Mouse (Mus musculus) T-helper 1 cell (primary cell): ENCODE results near the gene BC035947.

Experiments
- in situ Hi-C: fragments of 300-600 bp; cut with MboI, MseI; formaldehyde crosslinking; loops from one replicate; pipeline ENCODE4 v1.15.1; 2025; ENCODE audit warnings: high pct_unique_total_duplicates

BC035947 gene

DNA sequence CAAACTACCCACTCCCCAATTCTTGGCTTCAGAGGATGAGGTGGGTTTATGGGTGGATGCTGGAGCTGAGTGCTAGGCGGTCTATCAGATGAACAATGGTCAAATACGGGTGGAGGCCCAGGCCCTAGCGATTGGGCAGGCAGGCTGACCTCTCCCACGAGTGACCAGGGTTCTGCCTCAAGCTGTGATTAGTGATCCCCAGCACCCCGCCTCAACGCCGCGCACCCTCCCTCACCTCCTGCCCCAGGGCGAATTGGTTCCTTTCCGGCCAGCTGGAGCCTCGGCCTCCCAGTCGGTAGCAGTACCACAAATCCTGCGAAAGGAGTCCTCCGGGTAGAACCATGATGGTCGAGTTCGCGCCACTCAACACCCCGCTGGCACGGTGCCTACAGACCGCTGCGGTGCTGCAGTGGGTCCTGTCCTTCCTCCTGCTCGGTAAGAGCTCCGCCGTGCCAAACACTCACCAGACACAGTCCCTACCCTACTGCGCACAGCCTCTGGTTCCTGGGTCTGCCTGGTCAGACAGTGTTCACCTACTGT, at the start of gene BC035947:
TSS of gene BC035947 (minus strand) at position 538 of the 540 bp plus-strand sequence.
- in situ Hi-C loops, result no loop called here

DNA sequence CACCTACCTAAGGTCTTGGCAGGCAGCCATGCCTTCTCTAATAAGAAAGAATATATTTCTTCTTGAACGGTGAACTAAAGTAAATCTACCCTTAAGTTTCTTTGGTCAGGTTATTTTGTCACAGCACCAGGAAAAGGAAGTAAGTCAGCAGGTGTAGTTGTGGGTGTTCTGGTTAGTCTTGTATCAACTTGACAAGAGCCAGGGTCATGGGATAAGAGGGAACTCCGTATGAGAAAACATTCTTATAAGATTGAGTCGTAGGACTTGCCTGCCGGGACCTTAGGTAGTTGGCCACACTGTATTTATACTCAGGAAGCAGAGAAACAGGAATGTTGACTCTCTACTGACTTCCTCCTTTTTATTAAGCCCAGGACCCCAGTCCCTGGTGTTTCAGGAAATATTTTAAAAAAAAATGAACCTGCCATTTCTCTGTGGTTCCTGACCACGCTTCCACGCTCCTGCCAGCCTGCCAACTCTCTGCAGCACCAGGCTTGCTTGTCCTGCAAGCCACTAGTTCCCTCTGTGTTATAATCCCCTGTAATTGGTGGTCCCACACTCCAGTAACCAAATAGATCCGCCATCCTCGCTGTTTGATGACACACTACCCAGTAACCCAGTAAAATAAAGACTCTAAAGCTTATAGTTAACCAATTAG, 42.2 kb upstream of the BC035947 start:
- in situ Hi-C loops, result no loop called here

DNA sequence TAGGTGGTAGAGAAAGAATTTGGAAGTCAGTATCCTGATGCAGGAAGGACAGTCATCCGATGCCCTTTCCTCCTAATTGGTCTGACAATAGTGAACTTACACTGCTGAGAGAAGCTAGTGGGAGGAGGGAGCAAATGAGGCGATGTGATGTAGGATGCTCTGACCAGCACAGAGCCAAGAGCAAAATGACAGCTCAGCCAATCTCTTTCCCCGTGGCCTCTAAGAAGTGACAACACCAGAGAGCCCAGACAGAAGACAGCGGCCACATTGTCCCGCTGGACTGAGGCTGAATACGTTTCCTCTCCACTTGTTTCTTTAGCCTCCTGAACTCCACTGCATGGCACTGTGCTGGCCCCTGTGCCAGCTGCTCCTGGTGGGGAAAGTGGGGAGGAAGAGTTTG, 37.0 kb upstream of the BC035947 start:
- in situ Hi-C loops, result loop anchor here (10.0 kb wide), 1 partner anchor 1056 kb away; no protein-coding TSS in a partner anchor

DNA sequence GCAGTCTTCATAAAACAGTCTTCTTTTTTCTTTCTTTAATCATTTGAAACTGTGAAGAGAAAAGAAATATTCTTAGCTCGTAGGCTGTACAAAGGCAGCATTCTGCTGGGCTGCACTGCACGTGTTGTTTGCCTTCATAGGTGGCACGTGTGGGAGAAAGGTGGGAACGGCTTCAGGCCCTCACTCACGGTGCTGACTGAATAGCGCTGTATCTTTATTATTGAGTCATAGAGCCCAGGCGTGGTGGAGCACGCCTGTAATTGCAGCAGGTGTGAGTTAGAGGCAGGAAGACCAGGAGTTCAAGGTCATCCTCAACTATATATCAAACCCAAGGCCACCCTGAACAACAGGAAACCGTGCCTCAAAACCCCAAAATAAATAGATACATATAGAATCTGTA, 34.3 kb upstream of the BC035947 start:
- in situ Hi-C loops, result loop anchor here (10.0 kb wide), 1 partner anchor 1059 kb away; no protein-coding TSS in a partner anchor

DNA sequence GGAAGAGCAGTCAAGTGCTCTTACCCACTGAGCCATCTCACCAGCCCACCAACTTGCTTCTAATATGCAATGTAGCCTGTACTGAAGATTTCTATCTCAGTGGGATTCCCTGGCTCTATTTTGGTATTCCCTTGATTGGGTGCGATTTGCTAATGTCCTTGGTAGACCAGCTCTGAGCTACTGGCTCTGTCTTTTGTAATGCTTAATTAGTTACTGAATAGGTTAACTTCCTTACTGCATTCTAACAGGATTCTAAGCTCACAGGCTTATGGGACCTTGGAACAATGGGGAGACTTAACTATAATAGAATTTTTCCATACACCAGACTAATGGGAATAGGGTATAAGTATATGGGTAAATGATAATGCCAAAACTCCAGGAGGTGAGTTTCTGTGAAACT, 31.7 kb upstream of the BC035947 start:
- in situ Hi-C loops, result loop anchor here (10.0 kb wide), 1 partner anchor 1061 kb away; no protein-coding TSS in a partner anchor

DNA sequence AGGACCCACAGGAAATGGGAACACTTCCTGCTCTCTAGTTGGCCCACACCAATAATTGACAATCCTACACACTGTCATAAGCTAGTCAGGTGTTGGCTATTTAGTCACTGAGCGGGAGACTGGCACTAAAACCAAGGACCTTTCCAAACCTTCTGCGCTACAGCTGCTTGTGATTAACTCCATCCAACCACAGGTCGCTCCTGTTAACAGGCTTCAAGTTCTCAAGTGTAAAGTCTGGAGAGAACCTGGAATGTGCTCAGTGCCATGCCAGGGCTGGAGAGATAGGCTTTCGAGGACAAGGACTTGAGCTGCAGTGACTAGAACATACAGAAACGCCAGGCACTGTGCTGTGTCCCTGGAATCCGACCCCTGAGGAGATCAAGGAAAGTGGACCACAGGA, 27.2 kb upstream of the BC035947 start:
- in situ Hi-C loops, result loop anchor here (5.0 kb wide), 1 partner anchor 118 kb away; the partner anchor contains the start of genes Acsl3 and Utp14b

DNA sequence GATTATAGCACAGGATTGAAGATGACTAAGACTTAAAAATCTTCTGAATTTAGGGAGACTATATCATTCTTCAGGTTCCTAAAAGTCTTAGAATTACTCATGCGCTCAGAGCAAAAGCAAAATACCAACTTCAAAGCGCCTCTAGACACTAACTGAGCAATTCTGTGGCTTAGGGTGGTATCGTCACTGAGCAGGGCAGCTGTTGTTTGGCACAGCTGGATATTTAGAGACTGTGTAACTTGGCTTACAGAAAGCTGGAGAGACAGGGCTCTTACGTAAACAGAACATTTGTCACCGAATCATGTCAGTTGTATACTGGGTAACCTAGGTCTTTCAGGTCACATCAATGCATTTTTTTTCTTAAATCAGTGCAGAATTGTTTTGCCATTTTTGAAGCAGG, 26.4 kb upstream of the BC035947 start:
- in situ Hi-C loops, result loop anchor here (5.0 kb wide), 1 partner anchor 119 kb away; the partner anchor contains the start of genes Acsl3 and Utp14b

DNA sequence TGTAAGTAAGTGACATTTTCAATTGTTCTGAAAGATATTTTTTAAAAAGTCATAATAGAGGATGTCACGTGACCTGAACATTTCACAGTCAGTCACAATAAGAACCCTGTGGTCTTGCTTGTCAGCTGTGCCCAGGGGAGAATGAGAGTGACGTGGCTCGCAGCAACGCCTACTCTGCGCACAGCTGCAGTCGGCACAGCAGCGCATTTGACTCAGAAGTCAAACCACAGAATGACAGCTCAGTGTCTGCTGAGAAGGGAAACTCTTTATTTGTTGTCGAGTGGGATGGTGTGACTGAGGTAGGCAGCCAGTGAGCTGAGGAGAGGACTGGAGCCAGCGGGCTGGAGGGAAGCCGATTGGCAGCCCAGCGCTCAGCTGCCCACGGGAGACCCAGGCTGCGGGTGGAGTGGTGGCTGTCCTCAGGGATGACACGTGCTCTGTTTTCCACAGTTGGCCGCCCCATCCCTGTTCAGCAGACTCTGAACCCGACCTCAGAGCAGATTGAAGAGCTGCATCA, 25.6 kb upstream of the BC035947 start:
- in situ Hi-C loops, result loop anchor here (5.0 kb wide), 1 partner anchor 120 kb away; the partner anchor contains the start of genes Acsl3 and Utp14b

DNA sequence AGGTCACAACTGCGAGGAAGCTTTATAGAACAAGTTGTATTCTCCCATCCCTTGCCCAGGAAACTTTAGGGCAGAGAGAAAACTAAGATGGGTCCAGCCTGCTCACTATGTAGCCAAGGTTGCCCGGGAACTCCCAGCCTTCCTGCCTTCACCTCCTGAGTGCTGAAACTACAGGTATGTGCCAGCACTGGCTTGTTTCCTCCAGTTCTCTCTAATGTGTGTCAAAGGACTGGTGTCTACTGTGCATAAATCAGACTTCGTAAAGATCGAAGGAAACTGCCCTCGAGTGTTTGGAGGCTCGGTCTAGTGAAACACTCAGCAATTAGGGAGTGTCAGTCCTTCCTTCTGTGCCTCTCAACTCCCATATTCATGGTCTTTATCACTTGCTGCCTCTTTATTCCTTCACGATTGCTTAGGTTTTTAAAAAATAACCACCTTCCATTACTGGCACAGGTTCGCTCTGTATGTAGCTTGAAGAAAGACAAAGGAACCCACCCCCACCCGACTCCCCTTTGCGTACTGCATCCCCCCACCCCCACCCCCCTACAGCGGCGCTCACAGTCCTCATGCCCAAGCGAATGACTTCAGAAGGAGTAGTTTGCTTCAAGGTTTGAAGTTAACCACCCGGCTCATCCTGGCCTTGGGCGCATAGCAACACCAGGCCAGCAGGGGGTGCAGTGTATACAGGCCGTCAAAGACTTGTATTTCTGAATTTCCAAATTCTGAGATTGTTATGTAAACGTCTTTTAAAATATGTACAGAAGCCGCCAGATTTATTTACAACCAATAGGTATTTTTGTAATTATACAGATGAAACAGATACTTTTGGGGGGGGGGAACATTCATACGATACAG, 24.6 kb upstream of the BC035947 start:
- in situ Hi-C loops, result loop anchor here (5.0 kb wide), 1 partner anchor 121 kb away; the partner anchor contains the start of genes Acsl3 and Utp14b

DNA sequence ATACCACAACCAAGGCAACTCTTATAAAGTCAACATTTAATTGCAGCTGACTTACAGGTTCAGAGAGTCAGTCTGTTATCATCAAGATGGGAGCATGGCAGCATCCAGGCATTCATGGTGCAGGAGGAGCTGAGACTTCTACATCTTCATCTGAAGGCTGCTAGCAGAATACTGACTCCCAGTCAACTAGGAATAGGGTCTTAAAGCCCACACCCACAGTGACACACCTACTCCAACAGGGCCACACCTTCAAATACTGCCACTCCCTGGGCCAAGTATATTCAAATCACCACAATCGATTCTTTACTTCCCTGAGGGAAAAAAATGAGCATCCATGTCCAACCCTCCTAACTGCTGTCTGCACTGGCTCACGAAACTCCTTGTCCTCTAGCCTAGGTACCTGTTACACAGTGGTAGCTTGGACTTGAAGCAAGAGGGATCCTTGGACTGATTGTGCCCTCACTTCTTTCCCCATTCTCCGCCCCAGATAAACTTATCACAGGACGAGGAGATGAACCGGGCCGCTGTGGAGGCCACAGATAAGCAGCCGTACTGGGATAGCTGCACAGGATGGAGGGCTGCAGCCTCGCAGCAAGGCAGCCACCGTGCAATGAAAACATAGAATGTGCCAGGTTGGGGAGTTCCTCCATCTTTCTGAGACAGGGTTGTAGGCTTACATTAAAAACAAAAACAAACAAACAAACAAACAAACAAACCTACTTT, 22.6 kb upstream of the BC035947 start:
- in situ Hi-C loops, result loop anchor here (5.0 kb wide), 1 partner anchor 123 kb away; the partner anchor contains the start of genes Acsl3 and Utp14b

DNA sequence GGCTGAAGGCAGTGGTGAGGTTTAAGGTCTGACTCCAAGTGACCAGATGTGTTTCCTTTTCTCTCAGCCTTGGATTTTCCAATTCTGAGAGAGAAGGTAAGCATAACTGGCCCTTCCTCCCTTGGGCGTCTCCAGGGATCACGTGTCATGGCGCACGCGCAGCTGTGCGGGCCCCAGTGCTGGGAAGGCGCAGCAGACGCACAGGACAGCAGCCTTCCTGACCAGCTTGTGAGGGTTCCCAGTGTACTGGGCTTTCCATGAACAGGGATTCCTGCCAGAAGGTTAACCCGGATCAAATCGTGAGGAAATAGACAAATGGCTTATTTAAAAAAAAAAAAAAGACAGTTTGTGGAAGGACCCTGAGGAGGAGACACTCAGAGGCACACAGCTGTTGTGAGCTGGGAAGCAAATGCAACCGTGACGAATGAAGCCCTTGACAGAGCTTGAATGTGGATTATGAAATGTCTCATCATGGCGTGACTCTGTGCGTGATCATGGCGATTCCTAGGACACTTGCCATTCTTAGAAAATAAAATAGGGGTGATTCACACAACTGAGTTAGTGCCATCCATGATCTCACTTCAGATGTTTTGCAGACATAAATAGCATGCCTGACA, 20.3 kb upstream of the BC035947 start:
- in situ Hi-C loops, result no loop called here

DNA sequence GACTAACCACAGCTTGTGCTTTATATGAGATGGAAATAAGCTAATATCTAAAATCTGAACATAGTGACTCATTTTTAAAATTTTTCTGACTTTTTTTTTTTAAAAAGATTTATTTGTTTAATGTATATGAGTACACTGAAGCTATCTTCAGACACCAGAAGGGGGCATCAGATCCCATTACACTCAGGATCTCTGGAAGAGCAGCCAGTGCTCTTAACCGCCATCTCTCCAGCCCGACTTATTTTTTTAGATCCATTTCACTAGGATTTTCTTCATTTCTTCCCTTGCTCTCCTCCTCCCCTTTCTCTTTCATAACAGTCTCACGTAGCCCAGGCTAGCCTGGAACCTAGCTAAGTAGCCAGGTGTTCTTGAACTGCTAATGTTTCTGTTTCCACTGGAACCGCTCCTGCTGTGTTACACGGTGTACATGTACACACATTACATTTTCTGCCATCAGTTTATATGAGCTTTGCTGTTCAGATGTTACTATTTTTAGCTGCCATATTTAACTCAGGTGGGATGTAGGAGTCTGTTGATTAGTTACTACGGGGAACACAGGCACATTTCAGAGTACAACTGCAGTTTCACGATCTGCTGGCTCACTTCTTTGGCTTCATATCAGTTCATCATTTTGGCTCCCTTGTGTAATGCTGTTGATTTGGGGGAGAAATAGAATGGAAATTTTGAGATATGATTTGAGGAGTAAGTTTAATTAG, 18.7 kb upstream of the BC035947 start:
- in situ Hi-C loops, result no loop called here

DNA sequence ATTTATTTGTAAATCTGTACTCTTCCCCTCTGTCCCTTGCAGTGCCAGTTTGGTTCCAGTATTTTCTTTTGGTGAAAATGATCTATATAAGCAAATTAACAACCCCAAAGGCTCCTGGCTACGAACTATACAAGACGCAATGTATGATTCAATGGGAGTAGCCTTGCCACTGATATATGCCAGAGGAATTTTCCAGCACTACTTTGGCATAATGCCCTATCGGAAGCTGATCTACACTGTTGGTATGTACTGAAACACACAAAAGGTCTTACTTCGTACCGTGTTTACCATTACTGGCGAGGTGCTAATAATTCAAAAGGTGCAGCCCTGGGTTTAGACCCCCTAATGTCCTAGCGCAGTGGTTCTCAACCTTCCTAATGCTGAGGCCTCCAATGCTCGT, 17.1 kb upstream of the BC035947 start:
- in situ Hi-C loops, result loop anchor here (10.0 kb wide), 2 partner anchors 156 to 1136 kb away; no protein-coding TSS in a partner anchor

DNA sequence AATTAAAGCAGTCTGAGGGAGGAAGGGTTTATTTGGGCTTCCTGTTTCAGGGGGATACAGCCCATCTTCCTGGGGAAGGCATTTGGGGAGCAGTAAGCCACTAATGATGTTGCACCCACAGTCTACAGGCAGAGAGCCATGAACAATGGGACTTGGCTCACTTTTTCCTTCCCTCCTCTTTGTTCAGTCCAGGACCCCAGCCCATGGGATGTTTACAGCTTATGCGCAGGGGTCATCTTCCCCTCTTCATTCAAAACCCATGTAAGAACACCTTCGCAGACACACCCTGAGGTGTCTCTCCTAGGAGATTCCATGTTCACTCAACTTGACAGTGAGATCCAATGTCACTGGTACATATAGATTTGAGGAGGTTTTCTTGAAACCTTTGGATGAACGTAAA, 16.4 kb upstream of the BC035947 start:
- in situ Hi-C loops, result loop anchor here (10.0 kb wide), 2 partner anchors 156 to 1136 kb away; no protein-coding TSS in a partner anchor

DNA sequence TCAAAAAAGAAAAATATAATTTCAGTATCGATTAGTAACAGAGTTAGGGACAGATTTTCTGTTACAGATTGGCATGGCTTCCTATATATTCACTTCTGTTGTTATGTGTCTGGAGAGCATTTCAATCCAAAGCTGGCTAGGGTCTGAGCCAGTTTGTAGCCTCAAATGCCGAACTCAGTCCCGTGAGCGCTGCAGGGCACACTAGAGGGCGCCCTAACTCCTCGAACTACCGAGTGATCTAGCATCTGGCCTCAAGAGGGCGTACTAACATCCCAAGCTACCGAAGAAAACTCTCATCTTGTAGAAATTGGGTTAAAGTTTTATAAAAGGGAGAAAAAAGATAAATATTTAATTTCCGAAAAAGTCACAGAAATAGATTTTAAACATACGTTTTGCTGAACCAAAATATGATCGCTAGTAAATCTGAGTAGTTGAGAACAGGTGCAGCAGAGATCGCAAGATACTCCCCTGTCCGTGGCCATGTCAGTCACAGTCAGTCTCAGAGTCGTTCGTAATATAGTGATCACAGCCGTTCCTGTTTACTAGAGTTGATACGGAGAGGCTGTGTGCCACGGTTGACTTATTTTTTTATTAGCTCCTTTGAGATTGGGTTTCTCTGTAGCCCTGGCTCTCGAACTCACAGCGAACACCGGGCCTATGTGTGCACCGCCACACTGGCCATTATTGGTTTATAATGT, 13.4 kb upstream of the BC035947 start:
- in situ Hi-C loops, result loop anchor here (10.0 kb wide), 2 partner anchors 159 to 1139 kb away; no protein-coding TSS in a partner anchor

DNA sequence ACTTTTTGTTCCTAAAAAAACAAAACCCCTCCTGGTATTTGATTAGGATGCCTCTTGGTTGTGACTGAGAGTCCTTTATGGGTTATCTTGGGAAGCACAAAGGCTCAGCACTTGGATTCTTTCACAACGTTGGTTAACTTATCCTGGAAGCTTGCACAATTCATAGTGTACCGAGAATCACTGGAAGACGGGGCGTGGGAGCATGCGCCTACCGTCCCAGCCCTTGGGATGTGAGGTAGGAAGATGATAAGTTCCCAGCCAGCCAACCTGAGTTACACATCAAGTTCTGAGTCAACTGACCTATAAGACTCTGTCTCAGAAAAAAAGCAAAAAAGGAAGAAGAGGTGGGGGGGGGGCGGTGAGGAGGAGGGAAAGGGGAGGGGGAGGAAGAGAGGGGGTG, 6.9 kb upstream of the BC035947 start:
- in situ Hi-C loops, result no loop called here

DNA sequence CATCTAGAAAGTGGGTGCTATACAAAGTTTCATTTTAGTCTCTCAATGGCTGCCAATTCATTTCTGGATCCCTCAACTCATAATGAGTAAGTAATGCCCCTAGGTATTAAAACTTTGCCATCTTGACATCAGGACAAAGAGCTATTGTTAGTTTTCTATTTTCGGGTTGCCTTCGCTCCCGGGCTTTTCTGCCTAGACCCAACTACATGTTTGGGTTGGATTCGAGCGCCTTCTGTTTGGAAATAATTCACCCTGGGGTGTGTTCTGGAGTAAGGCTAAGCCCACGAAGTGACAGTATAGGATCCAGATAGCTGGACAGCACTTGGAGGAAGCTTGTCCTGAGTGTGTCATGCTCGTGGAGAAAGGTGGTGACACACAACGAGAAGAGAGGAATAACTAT, 798 bp upstream of the BC035947 start:
- in situ Hi-C loops, result no loop called here

DNA sequence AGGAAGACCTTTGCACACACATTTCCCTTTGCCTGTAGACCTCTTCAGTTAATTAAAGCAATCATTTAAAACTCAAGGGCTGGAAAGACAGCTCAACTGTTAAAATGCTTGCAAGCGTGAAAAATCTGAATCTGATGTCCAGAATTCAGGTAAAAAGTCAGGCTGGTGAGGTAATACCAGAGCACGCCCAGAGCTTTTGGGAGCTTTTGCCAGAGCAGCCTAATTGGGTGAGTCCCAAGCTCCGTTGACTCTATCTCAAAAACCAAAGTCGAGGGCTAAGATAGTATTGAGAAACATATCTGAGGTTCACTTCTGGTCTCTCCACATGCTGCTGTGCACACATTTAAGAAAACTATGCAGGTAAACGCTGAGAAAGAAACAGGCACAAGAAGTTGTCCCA, 1.1 kb downstream of the BC035947 start, which contains the start of gene Mogat1:
TSS of gene Mogat1 (plus strand) at position 130 of the 400 bp plus-strand sequence.
- in situ Hi-C loops, result no loop called here

DNA sequence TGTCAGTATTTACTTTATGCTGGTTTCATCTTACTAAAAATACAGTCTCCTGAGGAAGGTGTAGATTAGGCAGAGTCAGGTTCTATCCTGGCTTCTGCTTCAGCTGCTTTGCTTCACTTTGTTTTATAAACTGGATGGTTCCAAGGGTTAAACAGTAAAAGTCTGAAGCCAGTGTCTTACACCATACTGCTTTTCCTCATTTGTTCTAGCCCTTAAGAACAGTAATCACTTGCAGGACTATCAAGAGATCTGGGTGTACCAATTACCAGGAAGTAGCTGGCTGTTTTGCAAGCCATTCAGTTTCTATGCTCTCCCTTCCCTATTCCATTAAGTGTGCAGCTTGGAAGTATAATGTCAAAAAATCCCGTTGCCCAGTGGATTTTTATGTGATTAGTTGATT, 4.8 kb downstream of the BC035947 start:
- in situ Hi-C loops, result no loop called here
